Mouse (Mus musculus): ENCODE data around the gene Dynlrb2.

Gene Dynlrb2

DNA sequence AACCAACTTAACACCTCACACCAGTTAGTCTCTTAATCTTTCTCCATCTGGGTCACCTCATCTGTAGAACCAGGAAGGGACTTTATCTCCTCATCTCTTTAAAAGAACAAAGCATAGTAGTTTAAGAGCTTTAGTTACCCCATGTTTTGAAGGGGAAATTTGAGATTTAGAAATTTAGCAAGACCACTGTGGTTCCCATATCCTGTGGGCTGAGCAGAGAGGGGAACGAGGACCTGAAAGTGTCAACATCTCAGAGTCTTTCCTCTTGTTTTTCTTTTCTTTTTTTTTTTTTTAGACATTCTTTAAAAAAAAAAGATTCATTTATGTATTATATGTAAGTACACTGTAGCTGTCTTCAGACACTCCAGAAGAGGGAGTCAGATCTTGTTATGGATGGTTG lies 38.6 kb downstream of the Dynlrb2 start:
- DNase-seq = no peak

DNA sequence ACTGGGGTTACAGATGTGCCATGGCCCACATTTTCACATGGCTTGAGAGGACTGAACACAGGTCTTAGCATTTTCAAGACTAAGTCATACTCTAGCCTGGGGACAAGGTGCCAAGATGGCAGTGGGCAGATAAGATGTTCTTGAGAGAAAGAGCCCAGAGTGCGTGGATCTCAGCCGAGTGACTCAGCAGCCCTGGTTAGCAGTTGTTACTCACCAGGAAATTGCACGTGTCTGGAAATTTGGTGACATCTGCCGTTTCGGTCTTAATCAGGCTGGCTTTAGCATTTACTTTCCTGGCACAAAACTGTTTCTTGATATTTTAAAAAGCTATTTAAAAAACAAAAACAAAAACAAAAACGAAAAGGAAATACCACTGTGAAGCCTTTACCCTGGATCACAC lies 47.5 kb downstream of the Dynlrb2 start:
- no peak for DNase-seq

DNA sequence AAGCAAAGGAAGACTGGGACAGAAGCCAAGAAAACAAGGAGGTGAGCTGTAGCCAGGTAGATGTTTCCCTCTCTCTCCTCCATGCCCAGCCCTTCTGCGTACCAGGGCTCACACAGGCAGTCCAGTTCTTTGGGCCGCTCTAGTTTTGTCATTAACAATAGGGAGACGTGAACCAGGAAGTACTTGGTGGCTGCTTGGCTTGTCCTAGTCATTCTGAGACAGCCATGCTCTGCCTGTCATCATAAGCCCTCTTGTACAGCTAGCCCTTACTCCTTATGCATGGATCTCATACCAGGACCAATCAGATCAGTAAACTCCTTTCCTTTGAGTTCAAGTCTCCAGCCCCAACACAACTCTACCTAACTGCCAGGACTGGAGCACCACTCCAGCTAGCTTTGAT lies 48.0 kb downstream of the Dynlrb2 start:
- DNase-seq = no peak

Data from kidney, adult 11 months (tissue).